Mouse (Mus musculus) kidney, postnatal 4 days (tissue): ENCODE measurements at regions not wholly inside any gene's neighbourhood (a gene's known extent, or its start where the extent isn't known, plus 50 kb on each side); places are given as distances from the start of the nearest gene placed in this dataset.

Experiments
- DNase-seq, 2 experiments: peaks; one replicate each; pipeline ENCODE4 v3.0.0; 2021; ENCODE audit warnings: mixed read lengths in 2 of 2

DNA sequence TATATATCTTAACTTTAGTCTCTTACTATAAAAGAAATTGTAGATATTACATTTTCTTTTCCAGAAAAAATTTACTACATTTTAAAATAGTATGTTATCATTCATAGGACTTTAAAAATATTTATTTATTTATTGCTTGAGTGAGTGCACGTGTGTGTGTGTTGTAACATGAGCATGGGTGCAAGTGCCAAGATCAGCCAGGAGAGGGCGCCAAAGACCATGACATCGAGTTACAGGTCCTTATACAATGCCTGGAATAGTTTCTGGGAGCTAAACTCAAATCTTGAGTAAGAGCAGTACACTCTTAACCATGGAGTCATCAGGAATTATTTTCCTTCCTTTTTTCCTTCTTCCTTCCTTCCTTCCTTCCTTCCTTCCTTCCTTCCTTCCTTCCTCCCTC is 185.4 kb upstream of the Mageb4 start:
- peak; percentile 49 to 53 for DNase-seq
